Mouse (Mus musculus) heart, postnatal 36 days (tissue): ENCODE data around the gene Setd7. TPM values are rescaled to one million over a fixed set of nuclear protein-coding genes. Genes with fewer than 3 reads are reported as not detected.

Source experiments
- DNase-seq, 2 experiments: peaks; one replicate each; pipeline ENCODE4 v3.0.0; 2021 to 2022
- intact Hi-C: fragments of 180-260 bp; cut with DNase I; formaldehyde crosslinking; loops from one replicate; pipeline ENCODE4 v1.15.1; 2025
- total RNA-seq, 2 experiments: library from RNA; stranded (reverse); gene quantifications; 2 replicates each; pipeline ENCODE4 v1.2.3; 2021

Gene Setd7
- total RNA-seq, 2 experiments from 2014 or later = 57.2 to 62.0 TPM

DNA sequence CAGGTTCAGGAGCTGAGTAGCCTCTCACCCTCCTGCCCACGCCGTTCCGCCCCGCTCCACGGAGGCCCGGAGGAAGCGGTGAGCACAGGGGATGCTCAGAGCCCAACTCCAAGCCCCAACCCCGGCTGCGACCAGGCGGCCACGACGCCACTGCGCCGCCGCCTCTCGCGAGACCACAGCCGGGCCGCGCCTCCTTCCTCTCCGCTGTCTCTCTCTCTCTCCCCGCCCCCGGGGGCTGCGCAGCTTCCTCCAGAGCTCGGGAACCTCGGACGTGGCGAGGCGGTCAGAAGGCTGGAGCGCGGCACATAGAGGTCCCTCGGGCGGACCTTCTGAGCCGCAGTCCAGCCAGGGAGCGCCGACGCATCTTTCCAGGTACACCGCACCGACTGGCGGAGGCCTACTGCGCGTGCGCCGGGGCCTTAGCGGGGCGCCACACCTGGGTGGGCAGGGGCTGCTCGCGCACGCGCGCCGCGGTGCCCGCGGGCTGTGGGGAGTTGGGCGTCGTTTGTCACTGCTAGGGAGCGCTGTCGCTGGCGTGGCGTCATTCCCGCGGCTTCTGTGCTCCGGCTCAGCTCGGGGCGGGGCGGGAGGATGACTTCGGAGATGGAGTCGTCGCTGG is 76.8 kb downstream of the Setd7 start, which contains the start of gene Rab33b:
Gene Rab33b (plus strand): TSS at position 180 of the 619 bp plus-strand sequence.
- peak; percentile 94 to 97 for DNase-seq
- intact Hi-C loops = loop anchor here (2.0 to 10.0 kb wide), 2 partner anchors 77 to 209 kb away; partner anchors contain the start of gene Setd7

GRCm38 (mm10) chr3:51482781-51483180 is 77.9 kb downstream of the Setd7 start:
- intact Hi-C loops = loop anchor here (1.0 to 10.0 kb wide), 3 partner anchors 78 to 760 kb away; partner anchors contain the start of gene Setd7
- DNase-seq = no peak

DNA sequence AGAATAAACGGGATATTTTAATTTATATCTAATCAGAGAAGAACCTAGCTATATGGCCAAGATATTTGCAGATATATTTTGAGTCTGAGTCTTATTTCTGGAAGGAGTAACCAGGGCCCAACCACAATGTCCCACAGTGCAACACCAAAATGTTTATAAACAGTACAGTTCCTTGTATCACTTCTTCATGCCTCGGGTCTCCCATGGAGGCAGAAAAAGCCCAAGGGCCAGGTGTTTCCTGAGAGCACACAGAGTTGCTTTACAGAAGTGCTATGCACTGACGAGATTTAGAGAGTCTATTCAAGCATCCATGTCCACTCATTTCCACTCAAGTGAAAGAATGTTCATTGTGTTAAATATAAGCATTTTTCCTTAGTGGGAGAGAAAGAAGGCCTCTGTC is 78.8 kb downstream of the Setd7 start:
- intact Hi-C loops = loop anchor here (1.0 to 10.0 kb wide), 3 partner anchors 79 to 760 kb away; partner anchors contain the start of gene Setd7
- DNase-seq = no peak

- DNase-seq = peak; percentile 37 to 57
Measured at GRCm38 (mm10) chr3:51481059-51481458, 79.6 kb downstream of the Setd7 start.

GRCm38 (mm10) chr3:51479893-51480292 is 80.8 kb downstream of the Setd7 start:
- intact Hi-C loops = loop anchor here (10.0 kb wide), 1 partner anchor 205 kb away; no protein-coding TSS in a partner anchor
- DNase-seq = no peak

More at GRCm38 (mm10) chr3:51481059-51481458, 79.6 kb downstream of the Setd7 start:
- intact Hi-C loops = loop anchor here (10.0 kb wide), 1 partner anchor 206 kb away; no protein-coding TSS in a partner anchor

GRCm38 (mm10) chr3:51475706-51476105 is 85.0 kb downstream of the Setd7 start:
- intact Hi-C loops = no loop called here
- DNase-seq = no peak

DNA sequence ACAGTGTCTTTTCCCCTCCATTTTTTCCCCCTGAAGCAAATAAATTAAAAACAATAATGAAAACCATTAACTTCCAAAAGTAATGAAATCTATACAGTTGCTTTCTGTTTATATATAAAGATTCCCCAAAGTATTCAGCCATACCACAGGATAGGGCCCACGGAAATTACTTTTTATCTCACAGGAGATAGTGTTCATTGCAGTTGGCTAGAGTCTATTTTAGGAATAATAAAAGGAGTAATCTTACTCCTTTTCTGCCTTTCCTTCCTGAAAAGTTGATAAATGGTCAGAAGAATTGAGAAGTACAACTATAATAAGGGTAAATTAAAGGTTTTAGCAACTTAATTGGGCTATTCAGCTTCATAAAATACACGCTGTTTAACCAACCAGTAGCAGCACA is 92.1 kb downstream of the Setd7 start:
- no peak for DNase-seq
- intact Hi-C loops = no loop called here

Other genes starting within 250 kb of the Setd7 start
- 10 to 100 TPM; 53.8 to 62.2 TPM for gene Elf2, start 220.2 kb downstream of the Setd7 start, total RNA-seq
- gene Mgarp, start 164.1 kb downstream of the Setd7 start, total RNA-seq = under 1 TPM in 1 of 2 experiments, not detected in 1; 0.33 TPM
- gene Ndufc1, start 151.9 kb downstream of the Setd7 start, total RNA-seq = 1,000 to 10,000 TPM; 1,613 to 1,736 TPM
- gene Naa15, start 145.7 kb downstream of the Setd7 start, total RNA-seq = 10 to 100 TPM; 42.8 to 48.4 TPM
- 10 to 100 TPM; 10.8 to 11.5 TPM for gene Rab33b, start 77.0 kb downstream of the Setd7 start, total RNA-seq
- 1 to 10 TPM in 1 of 2 experiments, not detected in 1; 1.3 TPM for gene Mgst2, start 99.5 kb upstream of the Setd7 start, total RNA-seq